ENCODE assay signal across 9 mouse cellular contexts in the genomic region with DNA sequence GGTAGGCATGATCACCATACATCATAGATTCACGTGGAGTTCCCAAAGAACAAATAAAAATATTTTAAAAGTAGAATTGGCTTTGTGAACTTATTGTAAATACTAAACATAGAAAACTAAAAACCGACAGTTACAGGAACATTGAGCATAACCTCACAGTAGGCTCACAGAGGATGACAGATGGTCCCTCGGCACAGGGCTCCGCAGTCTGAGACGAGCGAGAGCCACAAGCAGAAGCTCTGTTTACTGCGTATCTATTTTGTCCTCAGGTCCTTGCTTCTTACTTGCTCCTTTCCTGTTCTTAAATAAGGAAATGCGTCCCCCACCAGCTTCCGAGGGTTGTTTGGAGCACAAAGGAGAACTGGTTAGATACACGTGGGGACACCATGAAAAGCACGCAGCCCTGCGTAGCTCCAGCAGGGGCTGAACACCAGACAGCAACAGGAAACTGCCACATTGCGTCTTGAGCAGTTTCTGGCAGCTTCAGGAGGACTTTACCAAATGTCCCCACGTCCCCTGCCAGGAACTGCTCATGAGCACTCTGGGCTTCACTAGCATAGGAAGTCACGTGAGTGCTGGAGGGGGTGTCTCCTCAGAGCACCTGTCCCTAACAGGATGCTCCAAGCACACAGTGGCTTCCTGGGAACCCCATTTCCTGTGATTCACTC.
A peak's percentile ranks its signal among the peaks of the same experiment; 100 is the strongest.
DNase-seq lines count a peak whose midpoint lies in the region; ATAC-seq and TF ChIP-seq lines count a peak whose summit lies in the region.
"Had no signal": no experiment of that assay in that cellular context is flagged by ENCODE, and none has a peak within 500 bp of the region (broad histone marks: within the 10 kb centered on the region; RNA-seq: fewer than 3 reads in every experiment).

No protein-coding gene starts in this region.

- no peak overlapping the region for H3K9ac ChIP-seq in lung, postnatal 0 days (replicated peaks; ENCODE audit: low read depth)
- H3K9ac ChIP-seq: embryonic facial prominence, embryonic 13.5 days had no signal

- H3K4me2 ChIP-seq in lung, postnatal 0 days (replicated peaks; ENCODE audit: low read depth, low read length) = no peak overlapping the region
- H3K4me2 ChIP-seq: embryonic facial prominence, embryonic 13.5 days had no signal

- H3K4me3 ChIP-seq in lung, postnatal 0 days (ENCODE audit: low read depth, low read length) = no peak overlapping the region
- H3K4me3 ChIP-seq: embryonic facial prominence, embryonic 13.5 days had no signal

- H3K27me3 ChIP-seq in lung, postnatal 0 days (replicated peaks; ENCODE audit: insufficient read depth, low read length) = no peaks in the 10 kb centered on the region
- H3K27me3 ChIP-seq: embryonic facial prominence, embryonic 13.5 days had no signal

- no peaks in the 10 kb centered on the region for H3K9me3 ChIP-seq in lung, postnatal 0 days (ENCODE audit: low read length)
- H3K9me3 ChIP-seq: embryonic facial prominence, embryonic 13.5 days had no signal

- 58% methylated on average over 15 of the region's 15 CpGs for WGBS in lung, postnatal 0 days

- TF ChIP-seq CTCF in lung, postnatal 0 days (IDR thresholded peaks at IDR 0.05) = peak; percentile 45

- H3K27ac ChIP-seq in lung, postnatal 0 days (ENCODE audit: low read length) = peak overlapping the region; percentile 67; the same call in 1 of the 2 replicates
- H3K27ac ChIP-seq: embryonic facial prominence, embryonic 13.5 days had no signal

- H3K36me3 ChIP-seq in lung, postnatal 0 days (ENCODE audit: insufficient read depth, low read length) = no peaks in the 10 kb centered on the region
- H3K36me3 ChIP-seq: embryonic facial prominence, embryonic 13.5 days had no signal

- intact Hi-C loops in gastrocnemius, postnatal 36 days (cut with DNase I) = no loop called here

- peak; percentile 82 for ATAC-seq in frontal cortex, adult (ENCODE audit: low TSS enrichment)
- ATAC-seq in lung, postnatal 0 days = peak; percentile 90

- peak; percentile 90 for TF ChIP-seq EP300 in lung, postnatal 0 days (IDR thresholded peaks at IDR 0.05)

- peak; percentile 54 for DNase-seq in adrenal gland, postnatal 14 days
- no peak for DNase-seq in adrenal gland, postnatal 25 days
- peak; percentile 47 for DNase-seq in CD4-positive, CD25-positive, alpha-beta regulatory T cell, adult 2 months (ENCODE audit: low read depth, low spot score)
- DNase-seq in kidney, postnatal 25 days = peak; percentile 45 to 82
- DNase-seq in lung, postnatal 0 days (ENCODE audit: low spot score) = peak; percentile 77
- DNase-seq in thymus, postnatal 10 days (ENCODE audit: low spot score in 2 of 2) = peak; percentile 15 to 32
- DNase-seq in gastrocnemius, postnatal 36 days = no peak

- peaks cover 4% of the 10 kb centered on the region; the same call in 1 of the 2 replicates for H3K4me1 ChIP-seq in lung, postnatal 0 days (ENCODE audit: insufficient read depth, low read depth, low read length)
- H3K4me1 ChIP-seq: embryonic facial prominence, embryonic 13.5 days had no signal

Comparison
In these comparisons a context has a peak if more than half of its experiments do, and no peak if none do; other contexts are left out.
1. DNase-seq: peak in adrenal gland, postnatal 14 days (single experiment), CD4-positive, CD25-positive, alpha-beta regulatory T cell, adult 2 months (single experiment), kidney, postnatal 25 days (2 of 2), lung, postnatal 0 days (single experiment) and thymus, postnatal 10 days (2 of 2); none in adrenal gland, postnatal 25 days (single experiment) and gastrocnemius, postnatal 36 days (0 of 2).